Mouse (Mus musculus): ENCODE results near the gene Tra2b. TPM values are rescaled to one million over a fixed set of nuclear protein-coding genes. Genes with fewer than 3 reads are reported as not detected.
"Not testable (repeated sequence)": the region's sequence is repeated elsewhere in the genome, so short reads cannot be mapped to it uniquely, and the experiment has no call there.

Tra2b gene
- polyA plus RNA-seq (2016; fragmentation: Nextera tagmentation; extraction: Ambion mirVana): 462 and 474 TPM in 2 replicates

- peak within 1 kb of the TSS; percentile 97 for H3K27ac ChIP-seq
- H3K36me3 ChIP-seq: no peaks in the 10 kb centered on the region
- ATAC-seq (ENCODE audit: insufficient number of reproducible peaks, insufficient read depth, low FRiP score, low TSS enrichment, low read depth): peak; percentile 98
- peak within 1 kb of the TSS; percentile 98 for H3K9ac ChIP-seq (replicated peaks)
- H3K4me1 ChIP-seq (replicated peaks): peaks cover 20% of the 10 kb centered on the region; the same call in 1 of the 2 replicates
- H3K4me2 ChIP-seq: peak within 1 kb of the TSS; percentile 75
- no peaks in the 10 kb centered on the region for H3K27me3 ChIP-seq
- peak within 1 kb of the TSS; percentile 80 for H3K4me3 ChIP-seq (replicated peaks)
- no peaks in the 10 kb centered on the region for H3K9me3 ChIP-seq
- WGBS: under 1% methylated on average over 38 of the region's 38 CpGs
Observed at GRCm38 (mm10) chr16:22265849-22266376, at the start of gene Tra2b. Tra2b (minus strand) TSS chr16:22266005.

GRCm38 (mm10) chr16:22310649-22311048, 44.8 kb upstream of the Tra2b start:
- H3K4me3 ChIP-seq (replicated peaks): no peak overlapping the region

GRCm38 (mm10) chr16:22302606-22303005, 36.8 kb upstream of the Tra2b start:
- H3K4me1 ChIP-seq (replicated peaks): no peaks in the 10 kb centered on the region
- H3K9me3 ChIP-seq: no peaks in the 10 kb centered on the region
- ATAC-seq (ENCODE audit: insufficient number of reproducible peaks, insufficient read depth, low FRiP score, low TSS enrichment, low read depth): no peak
- H3K27me3 ChIP-seq: no peaks in the 10 kb centered on the region; the same call in 1 of the 2 replicates
- H3K9ac ChIP-seq (replicated peaks): no peak overlapping the region
- H3K27ac ChIP-seq: no peak overlapping the region
- H3K4me3 ChIP-seq (replicated peaks): no peak overlapping the region
- 27% methylated on average over 5 of the region's 5 CpGs for WGBS
- H3K4me2 ChIP-seq: no peak overlapping the region
- no peaks in the 10 kb centered on the region for H3K36me3 ChIP-seq

More at GRCm38 (mm10) chr16:22310649-22311048, 44.8 kb upstream of the Tra2b start:
- Histone ChIP-seq H3K36me3 (no peaks in the 10 kb centered on the region), H3K4me1 (replicated peaks) (no peaks in the 10 kb centered on the region), H3K27me3 (no peaks in the 10 kb centered on the region), H3K27ac (no peak overlapping the region), H3K9me3 (no peaks in the 10 kb centered on the region), H3K4me2 (no peak overlapping the region), H3K9ac (replicated peaks) (no peak overlapping the region)
- 21% methylated on average over 1 of the region's 1 CpGs for WGBS
- no peak for ATAC-seq (ENCODE audit: insufficient number of reproducible peaks, insufficient read depth, low FRiP score, low TSS enrichment, low read depth)

GRCm38 (mm10) chr16:22301378-22301777, 35.6 kb upstream of the Tra2b start:
- 72% methylated on average over 3 of the region's 3 CpGs for WGBS
- ATAC-seq (ENCODE audit: insufficient number of reproducible peaks, insufficient read depth, low FRiP score, low TSS enrichment, low read depth): no peak

GRCm38 (mm10) chr16:22296901-22297300, 31.1 kb upstream of the Tra2b start:
- no peak overlapping the region for H3K4me3 ChIP-seq (replicated peaks)
- H3K4me2 ChIP-seq: no peak overlapping the region
- 73% methylated on average over 6 of the region's 6 CpGs for WGBS
- no peaks in the 10 kb centered on the region; the same call in 1 of the 2 replicates for H3K27me3 ChIP-seq
- H3K36me3 ChIP-seq: no peaks in the 10 kb centered on the region
- no peak overlapping the region for H3K27ac ChIP-seq
- no peak for ATAC-seq (ENCODE audit: insufficient number of reproducible peaks, insufficient read depth, low FRiP score, low TSS enrichment, low read depth)
- H3K4me1 ChIP-seq (replicated peaks): no peaks in the 10 kb centered on the region
- H3K9me3 ChIP-seq: peaks cover 3% of the 10 kb centered on the region; the same call in 1 of the 2 replicates
- no peak overlapping the region for H3K9ac ChIP-seq (replicated peaks)

More at GRCm38 (mm10) chr16:22301378-22301777, 35.6 kb upstream of the Tra2b start:
- Histone ChIP-seq H3K9me3 (no peaks in the 10 kb centered on the region), H3K4me1 (replicated peaks) (no peaks in the 10 kb centered on the region), H3K27ac (no peak overlapping the region), H3K36me3 (no peaks in the 10 kb centered on the region), H3K4me3 (replicated peaks) (no peak overlapping the region), H3K4me2 (no peak overlapping the region), H3K27me3 (no peaks in the 10 kb centered on the region; the same call in 1 of the 2 replicates), H3K9ac (replicated peaks) (no peak overlapping the region)

GRCm38 (mm10) chr16:22294812-22295211, 29.0 kb upstream of the Tra2b start:
- not testable (repeated sequence) for ATAC-seq (ENCODE audit: insufficient number of reproducible peaks, insufficient read depth, low FRiP score, low TSS enrichment, low read depth); H3K9me3 ChIP-seq; H3K4me2 ChIP-seq; H3K4me3 ChIP-seq (replicated peaks); H3K27me3 ChIP-seq; H3K4me1 ChIP-seq (replicated peaks); H3K9ac ChIP-seq (replicated peaks); H3K36me3 ChIP-seq; H3K27ac ChIP-seq
- WGBS: 92% methylated on average over 14 of the region's 14 CpGs

GRCm38 (mm10) chr16:22293600-22293999, 27.8 kb upstream of the Tra2b start:
- 57% methylated on average over 2 of the region's 2 CpGs for WGBS
- ATAC-seq (ENCODE audit: insufficient number of reproducible peaks, insufficient read depth, low FRiP score, low TSS enrichment, low read depth): no peak

GRCm38 (mm10) chr16:22292394-22292793, 26.6 kb upstream of the Tra2b start:
- Histone ChIP-seq H3K9me3 (peaks cover 10% of the 10 kb centered on the region), H3K27me3 (no peaks in the 10 kb centered on the region), H3K4me3 (replicated peaks) (no peak overlapping the region), H3K36me3 (no peaks in the 10 kb centered on the region), H3K4me2 (no peak overlapping the region), H3K27ac (no peak overlapping the region), H3K9ac (replicated peaks) (no peak overlapping the region), H3K4me1 (replicated peaks) (no peaks in the 10 kb centered on the region)
- no peak for ATAC-seq (ENCODE audit: insufficient number of reproducible peaks, insufficient read depth, low FRiP score, low TSS enrichment, low read depth)
- 91% methylated on average over 4 of the region's 4 CpGs for WGBS

More at GRCm38 (mm10) chr16:22293600-22293999, 27.8 kb upstream of the Tra2b start:
- no peaks in the 10 kb centered on the region for H3K36me3 ChIP-seq
- no peak overlapping the region for H3K4me3 ChIP-seq (replicated peaks)
- no peak overlapping the region for H3K9ac ChIP-seq (replicated peaks)
- H3K9me3 ChIP-seq: peaks cover 10% of the 10 kb centered on the region
- no peaks in the 10 kb centered on the region for H3K4me1 ChIP-seq (replicated peaks)
- no peaks in the 10 kb centered on the region for H3K27me3 ChIP-seq
- H3K4me2 ChIP-seq: no peak overlapping the region
- H3K27ac ChIP-seq: no peak overlapping the region

GRCm38 (mm10) chr16:22289643-22290042, 23.8 kb upstream of the Tra2b start:
- Histone ChIP-seq H3K4me1 (replicated peaks) (no peaks in the 10 kb centered on the region), H3K27me3 (no peaks in the 10 kb centered on the region), H3K36me3 (no peaks in the 10 kb centered on the region), H3K9ac (replicated peaks) (no peak overlapping the region), H3K27ac (no peak overlapping the region), H3K4me3 (replicated peaks) (no peak overlapping the region), H3K9me3 (peaks cover 10% of the 10 kb centered on the region), H3K4me2 (no peak overlapping the region)
- no peak for ATAC-seq (ENCODE audit: insufficient number of reproducible peaks, insufficient read depth, low FRiP score, low TSS enrichment, low read depth)
- 80% methylated on average over 2 of the region's 2 CpGs for WGBS

GRCm38 (mm10) chr16:22286996-22287395, 21.2 kb upstream of the Tra2b start:
- WGBS: 86% methylated on average over 1 of the region's 1 CpGs
- H3K27me3 ChIP-seq: no peaks in the 10 kb centered on the region
- H3K27ac ChIP-seq: no peak overlapping the region
- H3K9me3 ChIP-seq: peaks cover 8% of the 10 kb centered on the region
- H3K4me3 ChIP-seq (replicated peaks): no peak overlapping the region
- no peaks in the 10 kb centered on the region for H3K4me1 ChIP-seq (replicated peaks)
- H3K4me2 ChIP-seq: no peak overlapping the region
- H3K9ac ChIP-seq (replicated peaks): no peak overlapping the region
- no peak for ATAC-seq (ENCODE audit: insufficient number of reproducible peaks, insufficient read depth, low FRiP score, low TSS enrichment, low read depth)
- no peaks in the 10 kb centered on the region for H3K36me3 ChIP-seq

GRCm38 (mm10) chr16:22276536-22276935, 10.7 kb upstream of the Tra2b start:
- H3K27me3 ChIP-seq: no peaks in the 10 kb centered on the region
- H3K27ac ChIP-seq: no peak overlapping the region
- ATAC-seq (ENCODE audit: insufficient number of reproducible peaks, insufficient read depth, low FRiP score, low TSS enrichment, low read depth): no peak
- H3K9me3 ChIP-seq: peaks cover 11% of the 10 kb centered on the region
- no peaks in the 10 kb centered on the region for H3K4me1 ChIP-seq (replicated peaks)
- H3K36me3 ChIP-seq: no peaks in the 10 kb centered on the region
- no peak overlapping the region for H3K9ac ChIP-seq (replicated peaks)
- no peak overlapping the region for H3K4me3 ChIP-seq (replicated peaks)
- H3K4me2 ChIP-seq: no peak overlapping the region

- H3K4me3 ChIP-seq (replicated peaks): no peak overlapping the region
- WGBS: 53% methylated on average over 2 of the region's 2 CpGs
- no peaks in the 10 kb centered on the region for H3K27me3 ChIP-seq
- peaks cover 11% of the 10 kb centered on the region for H3K9me3 ChIP-seq
- 0 out of 2 replicates have a peak, but pooled peaks cover 3% of the 10 kb centered on the region for H3K4me1 ChIP-seq (replicated peaks)
- ATAC-seq (ENCODE audit: insufficient number of reproducible peaks, insufficient read depth, low FRiP score, low TSS enrichment, low read depth): no peak
- H3K27ac ChIP-seq: no peak overlapping the region
- H3K4me2 ChIP-seq: no peak overlapping the region
- H3K9ac ChIP-seq (replicated peaks): no peak overlapping the region
- no peaks in the 10 kb centered on the region for H3K36me3 ChIP-seq
Observed at GRCm38 (mm10) chr16:22275142-22275541, 9.3 kb upstream of the Tra2b start.

Data from limb, embryonic 12.5 days (tissue).